Mouse (Mus musculus) liver, embryonic 14.5 days (tissue): ENCODE data around the gene Slc6a8. TPM values are rescaled to one million over a fixed set of nuclear protein-coding genes. Genes with fewer than 3 reads are reported as not detected.

Source experiments
- ATAC-seq: fragments of 200-750 bp; cut with Nextera tagmentation; 2 replicates; pipeline ENCODE4 v1.8.0; 2017; ENCODE audit warnings: moderate number of reproducible peaks, mild to moderate bottlenecking, moderate library complexity; ENCODE audit not compliant: insufficient read depth
- DNase-seq, 3 experiments: peaks; one replicate each; pipeline ENCODE4 v3.0.0-alpha.2; 2012 to 2013; ENCODE audit warnings: low read depth in 3 of 3, low spot score in 3 of 3
- H3K27ac ChIP-seq: fragments of 300-500 bp; sonication (generic); 2 replicates; pipeline ENCODE4 v1.5.1; 2014; ENCODE audit warnings: moderate library complexity, mild to moderate bottlenecking, control low read depth, inconsistent platforms
- H3K27me3 ChIP-seq: fragments of 300-500 bp; sonication (generic); 2 replicates; pipeline ENCODE4 v1.6.1; 2014; ENCODE audit warnings: mild to moderate bottlenecking, low read length, moderate library complexity; ENCODE audit not compliant: control insufficient read depth, insufficient read depth
- H3K36me3 ChIP-seq: fragments of 300-500 bp; sonication (generic); replicated peaks from 2 replicates; pipeline ENCODE4 v1.6.1; 2014; ENCODE audit warnings: low read depth; ENCODE audit not compliant: control insufficient read depth, insufficient read depth
- H3K4me1 ChIP-seq, 2 experiments: fragments of 200-500 bp in 1 of 2; fragments of 300-500 bp in 1 of 2; sonication (generic) in 1 of 2; replicated peaks; 2 replicates each; pipeline ENCODE4 v1.6.1; 2012 to 2014; ENCODE audit warnings: antibody characterized with exemption in 1 of 2, inconsistent platforms in 1 of 2, low read length in 1 of 2; ENCODE audit not compliant: control insufficient read depth in 2 of 2, insufficient read depth in 2 of 2
- H3K4me2 ChIP-seq: fragments of 300-500 bp; sonication (generic); 2 replicates; pipeline ENCODE4 v1.6.1; 2014; ENCODE audit warnings: low read depth, mild to moderate bottlenecking, control low read depth, moderate library complexity
- H3K4me3 ChIP-seq, 2 experiments: fragments of 200-500 bp in 1 of 2; fragments of 300-500 bp in 1 of 2; sonication (generic) in 1 of 2; 2 replicates each; pipeline ENCODE4 v1.5.1; 2012 to 2014; ENCODE audit warnings: low read depth in 2 of 2, low read length in 2 of 2, mild to moderate bottlenecking in 2 of 2, control low read depth in 1 of 2, inconsistent platforms in 1 of 2, moderate library complexity in 1 of 2; ENCODE audit not compliant: insufficient read depth in 1 of 2
- H3K9ac ChIP-seq: fragments of 300-500 bp; sonication (generic); replicated peaks from 2 replicates; pipeline ENCODE4 v1.6.1; 2014; ENCODE audit warnings: mild to moderate bottlenecking, control low read depth, moderate library complexity
- H3K9me3 ChIP-seq: fragments of 300-500 bp; sonication (generic); 2 replicates; pipeline ENCODE4 v1.6.1; 2016; ENCODE audit warnings: low read length, mixed read lengths; ENCODE audit not compliant: control insufficient read depth
- CTCF ChIP-seq: IDR thresholded peaks from 2 replicates; pipeline ENCODE4 v1.5.1; 2016; ENCODE audit warnings: antibody characterized with exemption, low read depth, control low read depth
- EP300 ChIP-seq: IDR thresholded peaks from 2 replicates; pipeline ENCODE4 v1.6.1; 2016; ENCODE audit warnings: antibody characterized with exemption, low read depth
- WGBS: fragments of 180-500 bp; shearing (Covaris S2); extraction: QIAGEN DNeasy Blood & Tissue Kit; methylation state at CpG from one replicate; pipeline ENCODE4 v1.1.7; 2014; ENCODE audit not compliant: insufficient replicate concordance; 5-methylcytosine and 5-hydroxymethylcytosine counted together
- polyA plus RNA-seq, 2 experiments: library from polyadenylated mRNA; depleted of rRNA in 1 of 2; stranded (reverse) in 1 of 2; unstranded in 1 of 2; fragments of >200 nt; fragmentation: Nextera tagmentation in 1 of 2; extraction: Ambion mirVana in 1 of 2; gene quantifications; 2 replicates each; pipeline versions ENCODE4 v1.2.1 to v1.2.3; 2012 to 2014

Slc6a8 gene
- polyA plus RNA-seq, 2 experiments: 0.29 to 1.7 TPM

DNA sequence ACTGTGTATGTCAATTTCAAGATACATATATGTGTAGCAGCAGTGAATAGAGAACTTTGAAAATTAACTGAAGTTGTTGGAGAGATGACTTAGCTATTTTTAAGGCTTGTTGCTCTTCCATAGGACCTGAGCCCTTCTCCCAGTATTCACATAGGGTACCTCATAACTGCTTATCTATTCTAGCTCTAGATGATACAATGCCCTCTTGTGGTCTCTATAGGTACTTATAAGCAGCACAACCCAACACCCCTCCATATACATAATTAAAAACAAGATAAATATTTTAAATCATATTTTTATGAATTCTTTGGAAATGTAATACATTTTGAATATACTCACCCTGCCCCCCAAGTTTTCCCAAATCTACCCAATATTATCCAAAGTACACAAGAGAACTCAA, 9.8 kb upstream of the Slc6a8 start:
- Histone ChIP-seq H3K36me3 (no peaks in the 10 kb centered on the region), H3K4me2 (no peak overlapping the region), H3K9ac (no peak overlapping the region), H3K9me3 (no peaks in the 10 kb centered on the region), H3K4me3 (no peak overlapping the region), H3K4me1 (no peaks in the 10 kb centered on the region), H3K27ac (no peak overlapping the region), H3K27me3 (no peaks in the 10 kb centered on the region; the same call in 1 of the 2 replicates)
- no peak for DNase-seq
- TF ChIP-seq CTCF (peak; percentile 28; the same call in 1 of the 2 replicates), EP300 (no peak)
- no peak for ATAC-seq

DNA sequence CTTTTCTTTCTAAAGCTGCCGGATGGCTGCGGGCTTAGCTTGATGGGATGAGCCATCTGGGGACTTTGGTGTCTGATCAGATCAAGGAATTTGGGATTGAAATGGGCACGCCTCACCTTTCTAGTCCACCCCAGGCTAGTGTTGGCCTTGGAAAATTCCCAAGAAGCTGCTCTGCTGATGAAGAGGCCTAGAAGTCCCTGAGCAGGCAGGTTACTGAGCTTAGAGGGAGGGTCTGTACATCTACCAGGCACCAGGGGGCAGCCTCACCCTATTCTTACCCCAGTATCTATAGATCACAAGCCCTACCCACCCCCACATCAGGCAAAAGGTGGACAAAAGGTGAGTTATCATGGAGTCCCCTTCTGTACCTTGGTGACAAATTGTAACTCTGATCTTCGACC, 919 bp upstream of the Slc6a8 start:
- peaks cover 22% of the 10 kb centered on the region for H3K27me3 ChIP-seq
- H3K9me3 ChIP-seq: no peaks in the 10 kb centered on the region
- no peaks in the 10 kb centered on the region; a peak in 1 of 4 replicates for H3K4me1 ChIP-seq
- no peak overlapping the region for H3K4me3 ChIP-seq
- no peak for ATAC-seq
- no peak overlapping the region for H3K4me2 ChIP-seq
- 56% methylated on average over 4 of the region's 4 CpGs for WGBS
- H3K27ac ChIP-seq: no peak overlapping the region
- TF ChIP-seq EP300 (no peak), CTCF (peak; percentile 60)
- no peaks in the 10 kb centered on the region for H3K36me3 ChIP-seq
- no peak for DNase-seq
- H3K9ac ChIP-seq: no peak overlapping the region

DNA sequence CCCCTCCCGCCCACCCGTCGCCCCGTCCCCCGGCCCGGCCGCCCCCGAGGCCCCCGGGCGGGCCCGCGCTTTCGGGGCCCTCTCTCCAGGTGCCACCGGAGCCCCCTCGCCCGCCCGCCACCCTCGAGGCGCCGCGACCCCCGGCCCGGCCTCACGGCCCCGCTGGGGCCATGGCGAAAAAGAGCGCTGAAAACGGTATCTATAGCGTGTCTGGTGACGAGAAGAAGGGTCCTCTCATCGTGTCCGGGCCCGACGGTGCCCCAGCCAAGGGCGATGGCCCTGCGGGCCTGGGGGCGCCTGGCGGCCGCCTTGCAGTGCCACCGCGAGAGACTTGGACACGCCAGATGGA, 643 bp downstream of the Slc6a8 start:
- no peak for DNase-seq
- peak overlapping the region; percentile 59 for H3K4me2 ChIP-seq
- no peak for TF ChIP-seq CTCF
- no peak for TF ChIP-seq EP300
- H3K9ac ChIP-seq: no peak overlapping the region
- H3K4me3 ChIP-seq: peak overlapping the region; percentile 3 to 49; a peak in 3 of 4 replicates
- no peaks in the 10 kb centered on the region for H3K9me3 ChIP-seq
- WGBS: 13% methylated on average over 27 of the region's 42 CpGs
- no peaks in the 10 kb centered on the region; a peak in 1 of 4 replicates for H3K4me1 ChIP-seq
- no peaks in the 10 kb centered on the region for H3K36me3 ChIP-seq
- no peak overlapping the region for H3K27ac ChIP-seq
- no peak for ATAC-seq
- peaks cover 22% of the 10 kb centered on the region for H3K27me3 ChIP-seq

DNA sequence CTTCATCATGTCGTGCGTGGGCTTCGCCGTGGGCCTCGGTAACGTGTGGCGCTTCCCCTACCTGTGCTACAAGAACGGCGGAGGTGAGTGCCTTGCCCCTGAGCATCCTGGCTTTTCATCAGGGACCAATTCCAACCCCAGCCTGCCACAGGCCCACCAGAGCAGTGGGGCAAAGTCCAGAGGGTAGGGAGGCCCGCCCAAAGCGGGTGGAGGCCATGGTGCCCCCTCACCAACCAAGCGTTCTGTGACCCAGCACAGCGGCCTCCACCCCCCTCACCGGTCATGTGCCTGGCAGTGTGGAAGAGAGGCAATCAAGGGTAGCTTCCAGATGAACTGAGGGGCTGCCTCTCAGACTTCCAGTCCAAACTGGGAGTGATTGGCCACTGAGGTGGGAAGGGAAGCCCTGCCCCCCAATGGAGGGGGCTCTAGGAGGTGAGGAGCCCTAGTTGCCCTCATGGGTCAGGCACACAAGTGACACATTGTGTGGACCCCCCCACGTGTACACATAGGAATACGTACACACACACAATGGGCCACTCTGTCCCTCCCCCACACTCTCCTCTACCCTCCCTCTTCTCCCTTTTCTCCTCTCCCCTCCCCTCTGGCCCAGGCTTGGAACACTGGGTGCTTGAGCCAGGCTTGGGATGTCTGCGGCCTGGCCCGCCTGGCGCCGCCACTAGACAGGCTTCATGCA, 1.2 kb downstream of the Slc6a8 start:
- no peak overlapping the region for H3K9ac ChIP-seq
- H3K4me2 ChIP-seq: peak overlapping the region; percentile 59
- H3K4me1 ChIP-seq: no peaks in the 10 kb centered on the region; a peak in 1 of 4 replicates
- DNase-seq (no peak), ATAC-seq (no peak)
- peaks cover 22% of the 10 kb centered on the region for H3K27me3 ChIP-seq
- no peaks in the 10 kb centered on the region for H3K9me3 ChIP-seq
- TF ChIP-seq EP300 (no peak), CTCF (no peak)
- no peaks in the 10 kb centered on the region for H3K36me3 ChIP-seq
- H3K27ac ChIP-seq: no peak overlapping the region
- 38% methylated on average over 19 of the region's 20 CpGs for WGBS
- peak overlapping the region; percentile 3 to 49; a peak in 3 of 4 replicates for H3K4me3 ChIP-seq

DNA sequence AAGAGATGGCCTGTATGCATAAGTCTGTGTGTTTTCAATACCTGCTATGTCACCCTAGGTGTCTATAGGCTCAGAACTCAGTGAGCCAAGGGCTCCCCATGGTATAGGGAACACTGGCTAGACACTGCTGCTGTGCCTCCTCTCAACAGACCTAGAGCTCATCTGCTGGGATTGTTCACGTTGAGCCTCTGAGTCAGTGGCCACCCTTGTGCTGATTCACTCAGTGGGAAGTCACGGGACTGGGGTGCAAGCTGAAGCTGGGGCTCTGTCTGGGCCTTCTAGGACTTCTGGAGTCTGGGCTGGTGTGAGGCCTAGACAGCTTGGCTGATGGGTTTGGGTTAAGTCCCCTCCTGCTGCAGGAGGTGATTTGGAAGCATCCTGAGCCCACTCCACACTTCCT, 2.3 kb downstream of the Slc6a8 start:
- H3K9me3 ChIP-seq: no peaks in the 10 kb centered on the region
- no peak overlapping the region for H3K4me2 ChIP-seq
- WGBS: 35% methylated on average over 2 of the region's 2 CpGs
- DNase-seq: no peak
- H3K4me1 ChIP-seq: no peaks in the 10 kb centered on the region; a peak in 1 of 4 replicates
- H3K27ac ChIP-seq: no peak overlapping the region
- ATAC-seq: no peak
- no peak overlapping the region for H3K4me3 ChIP-seq
- TF ChIP-seq CTCF: no peak
- TF ChIP-seq EP300: no peak
- H3K36me3 ChIP-seq: no peaks in the 10 kb centered on the region
- no peak overlapping the region for H3K9ac ChIP-seq
- H3K27me3 ChIP-seq: peaks cover 22% of the 10 kb centered on the region
